Mouse (Mus musculus) kidney, postnatal 0 days (tissue): ENCODE data around the gene 4930469K13Rik. TPM values are rescaled to one million over a fixed set of nuclear protein-coding genes. Genes with fewer than 3 reads are reported as not detected.

ENCODE experiments used
- ATAC-seq: fragments of 200-750 bp; cut with Nextera tagmentation; replicated peaks from 2 replicates; pipeline ENCODE4 v1.8.0; 2017; ENCODE audit warnings: low read depth, moderate number of reproducible peaks, moderate TSS enrichment, moderate library complexity; ENCODE audit not compliant: low FRiP score
- DNase-seq: peaks from one replicate; pipeline ENCODE4 v3.0.0-alpha.2; 2016; ENCODE audit warnings: low spot score
- H3K27ac ChIP-seq: fragments of 300-500 bp; sonication (generic); 2 replicates; pipeline ENCODE4 v1.5.1; 2014; ENCODE audit warnings: mild to moderate bottlenecking
- H3K27me3 ChIP-seq: fragments of 300-500 bp; sonication (generic); 2 replicates; pipeline ENCODE4 v1.6.1; 2014; ENCODE audit warnings: low read length, mixed read lengths; ENCODE audit not compliant: insufficient read depth
- H3K36me3 ChIP-seq: fragments of 300-500 bp; sonication (generic); 2 replicates; pipeline ENCODE4 v1.6.1; 2014; ENCODE audit warnings: low read length, mixed read lengths; ENCODE audit not compliant: insufficient read depth
- H3K4me1 ChIP-seq: fragments of 300-500 bp; sonication (generic); replicated peaks from 2 replicates; pipeline ENCODE4 v1.6.1; 2014; ENCODE audit warnings: antibody characterized with exemption, low read length, mixed read lengths; ENCODE audit not compliant: insufficient read depth
- H3K4me2 ChIP-seq: fragments of 300-500 bp; sonication (generic); 2 replicates; pipeline ENCODE4 v1.6.1; 2014; ENCODE audit warnings: mild to moderate bottlenecking, low read length, moderate library complexity, mixed read lengths
- H3K4me3 ChIP-seq: fragments of 300-500 bp; sonication (generic); replicated peaks from 2 replicates; pipeline ENCODE4 v1.5.1; 2014; ENCODE audit warnings: low read depth, low read length
- H3K9ac ChIP-seq: fragments of 300-500 bp; sonication (generic); 2 replicates; pipeline ENCODE4 v1.6.1; 2014; ENCODE audit warnings: low read depth, low read length
- H3K9me3 ChIP-seq: fragments of 300-500 bp; sonication (generic); replicated peaks from 2 replicates; pipeline ENCODE4 v1.6.1; 2016; ENCODE audit warnings: low read length, inconsistent platforms, mixed read lengths
- CTCF ChIP-seq: IDR thresholded peaks from 2 replicates; pipeline ENCODE4 v1.5.1; 2016; ENCODE audit warnings: antibody characterized with exemption, low read depth, mild to moderate bottlenecking, moderate library complexity
- WGBS: fragments of 180-500 bp; shearing (Covaris S2); extraction: QIAGEN DNeasy Blood & Tissue Kit; methylation state at CpG from one replicate; pipeline ENCODE4 v1.1.7; 2014; 5-methylcytosine and 5-hydroxymethylcytosine counted together
- polyA plus RNA-seq: library from polyadenylated mRNA; unstranded; fragments of >200 nt; fragmentation: Nextera tagmentation; extraction: Ambion mirVana; gene quantifications from 2 replicates; pipeline ENCODE4 v1.2.1, GENCODE M21; 2015

4930469K13Rik gene
- polyA plus RNA-seq, 1 experiment from 2014 or later, result not detected

GRCm38 (mm10) chr11:34083795-34084194, 14.6 kb downstream of the 4930469K13Rik start:
- Histone ChIP-seq H3K4me3 (no peak overlapping the region), H3K4me2 (no peak overlapping the region), H3K27me3 (no peaks in the 10 kb centered on the region), H3K9me3 (no peaks in the 10 kb centered on the region), H3K9ac (no peak overlapping the region), H3K36me3 (no peaks in the 10 kb centered on the region), H3K27ac (no peak overlapping the region), H3K4me1 (no peaks in the 10 kb centered on the region)
- ATAC-seq (no peak), DNase-seq (no peak)
- TF ChIP-seq CTCF, result no peak
- WGBS, result 71% methylated on average over 7 of the region's 7 CpGs

- Histone ChIP-seq H3K4me1 (no peaks in the 10 kb centered on the region), H3K9me3 (no peaks in the 10 kb centered on the region), H3K4me3 (no peak overlapping the region), H3K27ac (no peak overlapping the region), H3K4me2 (no peak overlapping the region), H3K9ac (no peak overlapping the region), H3K27me3 (no peaks in the 10 kb centered on the region), H3K36me3 (no peaks in the 10 kb centered on the region)
- WGBS, result 27% methylated on average over 6 of the region's 6 CpGs
- no peak for TF ChIP-seq CTCF
- peak; percentile 12 for DNase-seq
- ATAC-seq, result no peak
Observed at GRCm38 (mm10) chr11:34079542-34080464, 18.6 kb downstream of the 4930469K13Rik start.

- Histone ChIP-seq H3K4me2 (no peak overlapping the region), H3K4me3 (no peak overlapping the region), H3K9ac (no peak overlapping the region), H3K9me3 (no peaks in the 10 kb centered on the region), H3K27ac (no peak overlapping the region), H3K36me3 (no peaks in the 10 kb centered on the region), H3K4me1 (0 out of 2 replicates have a peak, but pooled peaks cover 2% of the 10 kb centered on the region), H3K27me3 (no peaks in the 10 kb centered on the region)
- TF ChIP-seq CTCF, result no peak
- 85% methylated on average over 7 of the region's 7 CpGs for WGBS
- DNase-seq (no peak), ATAC-seq (no peak)
Observed at GRCm38 (mm10) chr11:34078581-34078980, 19.8 kb downstream of the 4930469K13Rik start.

GRCm38 (mm10) chr11:34077870-34078269, 20.5 kb downstream of the 4930469K13Rik start:
- H3K27me3 ChIP-seq, result no peaks in the 10 kb centered on the region
- H3K4me1 ChIP-seq, result 0 out of 2 replicates have a peak, but pooled peaks cover 2% of the 10 kb centered on the region
- no peaks in the 10 kb centered on the region for H3K36me3 ChIP-seq
- no peak for DNase-seq
- no peak overlapping the region for H3K9ac ChIP-seq
- no peak for ATAC-seq
- 82% methylated on average over 2 of the region's 2 CpGs for WGBS
- H3K4me2 ChIP-seq, result no peak overlapping the region
- H3K9me3 ChIP-seq, result no peaks in the 10 kb centered on the region
- H3K4me3 ChIP-seq, result no peak overlapping the region
- H3K27ac ChIP-seq, result no peak overlapping the region
- TF ChIP-seq CTCF, result no peak

GRCm38 (mm10) chr11:34073776-34074175, 24.6 kb downstream of the 4930469K13Rik start:
- H3K4me3 ChIP-seq, result no peak overlapping the region
- no peak overlapping the region for H3K4me2 ChIP-seq
- H3K36me3 ChIP-seq, result no peaks in the 10 kb centered on the region
- H3K27me3 ChIP-seq, result no peaks in the 10 kb centered on the region
- 0 out of 2 replicates have a peak, but pooled peaks cover 2% of the 10 kb centered on the region for H3K4me1 ChIP-seq
- TF ChIP-seq CTCF, result peak; percentile 90
- 17% methylated on average over 15 of the region's 15 CpGs for WGBS
- ATAC-seq (no peak), DNase-seq (peak; percentile 74)
- no peak overlapping the region for H3K9ac ChIP-seq
- no peaks in the 10 kb centered on the region for H3K9me3 ChIP-seq
- no peak overlapping the region for H3K27ac ChIP-seq

GRCm38 (mm10) chr11:34072309-34072708, 26.0 kb downstream of the 4930469K13Rik start:
- Histone ChIP-seq H3K27me3 (no peaks in the 10 kb centered on the region), H3K9me3 (no peaks in the 10 kb centered on the region), H3K9ac (no peak overlapping the region), H3K27ac (no peak overlapping the region), H3K4me1 (0 out of 2 replicates have a peak, but pooled peaks cover 2% of the 10 kb centered on the region), H3K4me2 (no peak overlapping the region), H3K36me3 (no peaks in the 10 kb centered on the region), H3K4me3 (no peak overlapping the region)
- 68% methylated on average over 4 of the region's 4 CpGs for WGBS
- no peak for DNase-seq
- ATAC-seq, result no peak
- no peak for TF ChIP-seq CTCF
